Mouse (Mus musculus) left cerebral cortex, adult 18-20 months (tissue): ENCODE results near the gene Galk2. TPM values are rescaled to one million over a fixed set of nuclear protein-coding genes. Genes with fewer than 3 reads are reported as not detected.

ENCODE experiments used
- DNase-seq, 2 experiments: peaks; one replicate each; pipeline ENCODE4 v3.0.0; 2021 to 2022; ENCODE audit warnings: low spot score in 2 of 2, mixed read lengths in 1 of 2
- total RNA-seq, 2 experiments: library from RNA; stranded (reverse); gene quantifications; 2 replicates each; pipeline ENCODE4 v1.2.3; 2021

Galk2 gene
- total RNA-seq, 2 experiments from 2014 or later: 28.4 to 29.0 TPM

DNA sequence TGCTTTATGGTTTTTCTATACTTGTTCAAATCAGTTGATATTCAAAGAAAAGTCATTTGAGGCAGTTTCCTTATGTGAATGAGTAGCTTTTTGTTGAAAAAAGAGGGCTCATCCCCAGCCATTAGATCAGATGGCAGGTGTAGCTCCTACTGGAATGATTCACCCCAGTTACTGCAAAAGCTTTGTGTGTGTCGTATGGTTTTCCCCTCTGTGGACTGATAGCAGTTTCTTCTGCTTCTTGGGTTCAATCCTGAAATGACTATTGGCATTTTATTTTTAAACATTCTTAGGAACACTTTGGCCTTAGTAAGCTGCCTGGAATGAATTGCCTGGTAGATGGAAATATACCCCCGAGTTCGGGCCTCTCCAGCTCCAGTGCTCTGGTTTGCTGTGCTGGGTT lies 37.4 kb downstream of the Galk2 start:
- DNase-seq: no peak

DNA sequence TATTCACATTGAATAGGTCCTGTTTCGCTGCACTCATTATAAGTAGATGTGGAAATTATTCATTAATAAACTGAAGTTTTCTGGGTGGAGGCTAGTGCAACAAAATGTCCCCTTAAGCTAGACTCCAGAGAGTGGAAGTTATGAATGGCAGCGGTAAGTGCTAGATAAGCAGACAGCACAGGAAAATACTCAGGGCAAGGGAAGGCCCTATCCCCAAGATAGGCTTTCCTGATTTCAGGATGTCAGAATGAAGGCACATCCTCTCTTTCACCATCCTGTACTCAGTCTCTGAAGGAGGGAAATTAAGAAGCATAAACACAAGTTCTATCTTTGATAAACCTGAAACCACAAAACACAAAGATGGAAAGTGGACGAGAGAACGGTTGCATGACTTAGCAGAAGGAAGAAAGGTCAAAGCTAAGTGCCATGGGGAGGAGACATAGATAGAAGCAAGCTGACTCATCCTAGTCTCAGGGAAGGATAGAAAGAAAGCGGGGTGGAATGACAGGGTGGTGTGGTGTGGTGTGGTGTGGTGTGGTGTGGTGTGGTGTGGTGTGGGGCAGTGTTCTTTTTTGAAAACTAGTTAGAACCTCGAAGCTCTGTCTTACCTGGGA lies 42.0 kb downstream of the Galk2 start:
- no peak for DNase-seq

- no peak for DNase-seq
Measured at GRCm38 (mm10) chr2:125901426-125901825, 42.5 kb downstream of the Galk2 start.

DNA sequence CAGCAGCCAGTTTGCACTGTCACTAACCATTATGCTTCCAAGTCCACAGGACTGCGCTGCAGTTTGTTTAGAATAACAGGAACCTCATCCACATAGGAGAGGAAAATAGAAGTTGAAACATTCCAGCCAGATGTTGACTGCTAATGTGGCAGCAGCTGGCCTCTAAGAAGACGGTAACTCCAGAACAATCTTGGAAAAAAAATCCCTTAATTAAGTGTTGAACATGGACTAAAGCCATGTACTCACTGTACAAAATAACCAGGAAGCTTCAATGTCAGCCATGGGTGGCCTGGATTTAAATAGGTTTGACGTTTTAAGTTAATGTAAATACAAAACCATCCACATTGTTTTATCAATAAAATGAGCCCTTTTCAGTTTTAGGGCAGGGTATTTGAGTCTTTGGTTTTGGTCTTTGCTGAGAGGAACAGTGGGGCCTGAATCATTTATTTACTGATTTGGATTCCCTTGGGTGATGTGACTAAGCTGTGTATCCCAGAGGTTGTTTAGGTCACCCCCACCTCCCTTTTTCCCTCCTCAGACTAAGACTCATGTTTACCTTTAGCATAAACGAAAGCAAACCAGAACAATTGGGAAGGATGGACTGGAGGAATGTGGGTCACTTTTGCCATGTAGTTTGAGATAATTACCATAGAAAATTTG lies 47.6 kb downstream of the Galk2 start:
- DNase-seq: no peak

GRCm38 (mm10) chr2:125907580-125908255 lies 48.8 kb downstream of the Galk2 start:
- no peak for DNase-seq

- DNase-seq: no peak
Measured at GRCm38 (mm10) chr2:125914167-125914566, 55.3 kb downstream of the Galk2 start.

GRCm38 (mm10) chr2:125914713-125915112 lies 55.8 kb downstream of the Galk2 start:
- no peak for DNase-seq

DNA sequence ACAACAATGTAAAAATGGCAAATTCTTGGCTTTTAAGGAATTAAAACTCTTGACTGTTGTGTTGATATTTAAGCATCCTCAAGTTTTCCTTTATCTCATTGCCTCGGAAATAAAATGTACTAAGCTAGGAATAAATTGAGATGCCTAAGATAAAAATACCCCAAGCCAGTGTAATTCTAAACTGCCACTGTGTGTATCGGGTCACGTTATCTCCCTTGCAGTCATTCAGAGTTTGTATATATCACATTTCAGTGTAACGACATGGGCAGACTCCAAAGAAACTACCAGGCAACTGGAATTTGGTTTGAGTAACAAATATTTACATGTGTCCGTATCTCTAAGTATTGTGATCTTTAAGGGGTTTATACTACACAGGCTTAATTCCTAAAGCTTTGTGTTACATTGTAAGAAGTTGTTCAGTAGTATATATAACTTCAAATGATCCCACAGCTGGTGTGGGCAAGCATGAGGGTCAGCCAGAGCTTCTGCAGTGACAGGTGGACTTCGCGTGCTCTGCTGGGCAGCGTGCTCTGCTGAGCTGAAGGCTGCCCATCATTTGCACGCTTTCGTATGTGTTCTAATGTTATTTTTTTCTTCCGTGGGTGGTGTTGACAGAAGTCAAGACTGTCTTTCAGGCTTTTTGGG lies 57.9 kb downstream of the Galk2 start:
- DNase-seq: no peak

- DNase-seq: no peak
Measured at GRCm38 (mm10) chr2:125917297-125917679, 58.4 kb downstream of the Galk2 start.

DNA sequence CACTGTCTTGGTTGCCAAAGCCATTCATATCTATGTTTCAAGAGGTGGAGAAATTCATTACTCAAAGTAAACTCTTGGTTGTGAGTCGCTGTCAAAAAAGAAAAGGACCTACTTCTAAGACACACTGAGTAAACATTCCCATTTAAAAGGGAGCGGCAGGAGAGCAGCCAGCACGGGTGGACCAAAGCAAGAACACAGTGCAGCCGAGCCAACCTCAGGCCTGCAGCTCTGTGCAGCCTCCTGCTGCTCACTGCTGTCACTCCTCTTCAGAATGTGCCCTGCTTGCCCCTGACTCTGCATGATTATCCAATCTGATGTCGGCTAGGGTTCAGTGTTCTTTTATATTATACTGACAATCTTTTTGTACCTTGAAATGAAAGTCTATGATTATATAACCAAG lies 62.4 kb downstream of the Galk2 start:
- DNase-seq: no peak

DNA sequence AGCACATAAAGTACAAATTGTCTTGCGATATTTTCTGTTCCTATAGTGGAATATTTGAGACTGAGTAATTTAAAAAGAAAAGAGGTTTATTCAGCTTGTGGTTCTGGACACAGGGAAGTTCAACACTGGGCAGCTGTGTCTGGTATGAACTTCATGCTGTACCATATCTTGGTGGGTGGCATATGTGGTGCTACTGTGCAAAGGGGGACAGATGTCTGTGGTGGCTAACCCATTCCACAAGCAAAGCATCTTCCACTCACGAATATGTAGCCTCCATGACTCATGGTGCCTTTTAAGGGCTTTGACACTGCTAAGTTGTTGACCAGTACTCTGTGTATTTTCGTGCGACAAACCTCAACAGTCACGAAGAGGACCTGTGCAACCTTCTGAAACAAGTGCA lies 63.2 kb downstream of the Galk2 start:
- DNase-seq: no peak

DNA sequence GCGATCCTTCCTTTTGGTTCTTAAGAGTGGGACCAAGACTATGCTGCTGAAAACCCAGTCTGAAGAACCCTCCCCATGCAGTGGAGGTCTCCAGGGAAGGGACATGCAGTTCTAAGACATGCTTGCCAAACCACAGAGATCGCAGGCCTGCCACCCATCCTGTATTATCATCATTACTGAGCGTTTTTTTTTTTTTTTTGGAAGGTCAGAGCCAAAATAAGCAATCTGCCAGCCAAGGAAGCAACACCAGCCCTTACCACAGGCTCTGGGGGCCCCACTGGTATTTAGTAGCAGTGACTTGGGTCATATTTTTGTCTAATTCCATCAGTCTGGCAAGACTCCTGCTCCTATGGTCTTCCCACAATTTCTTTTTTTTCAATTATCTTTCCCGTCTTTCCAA lies 64.0 kb downstream of the Galk2 start:
- DNase-seq: no peak

DNA sequence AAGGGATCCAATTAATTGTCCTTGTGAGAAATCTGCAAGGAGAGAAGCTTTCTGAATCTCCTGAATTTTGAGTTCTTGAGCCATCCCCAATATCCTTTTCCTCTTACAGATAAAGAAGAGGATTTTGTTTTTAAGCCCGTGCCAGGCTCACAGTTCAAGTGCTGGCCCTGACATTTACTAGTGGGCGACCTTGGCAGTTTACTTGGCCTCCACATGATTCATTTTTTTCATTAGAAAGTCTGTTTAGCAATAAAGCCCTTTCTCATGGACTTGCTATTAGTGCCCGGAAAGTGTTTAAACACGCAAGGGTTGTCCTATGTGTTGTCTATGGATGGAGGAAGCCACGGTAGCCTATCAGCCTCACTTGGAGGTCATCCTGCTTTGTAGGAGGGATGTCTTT lies 64.4 kb downstream of the Galk2 start:
- DNase-seq: no peak

DNA sequence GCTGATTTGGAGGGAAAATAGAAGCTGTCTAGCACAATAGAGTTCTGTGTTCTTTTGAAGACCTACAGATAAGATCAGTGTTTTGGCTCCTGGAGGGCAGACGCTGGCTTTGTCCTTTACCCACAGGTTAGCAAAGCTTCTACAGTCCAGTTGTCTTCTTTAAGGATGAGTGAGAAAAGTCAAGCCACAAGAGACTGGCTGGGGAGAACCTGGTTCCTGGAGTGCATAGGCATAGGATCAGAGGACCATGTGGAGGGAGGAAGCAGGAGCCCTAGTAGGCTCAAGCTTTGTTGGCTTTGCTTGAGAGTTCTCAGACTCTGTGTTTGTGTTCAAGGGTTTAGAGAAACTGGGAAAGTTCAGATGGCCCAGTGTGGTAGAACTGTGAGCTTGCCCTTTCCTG lies 65.6 kb downstream of the Galk2 start:
- DNase-seq: no peak

GRCm38 (mm10) chr2:125925081-125925480 lies 66.2 kb downstream of the Galk2 start:
- DNase-seq: no peak

GRCm38 (mm10) chr2:125929396-125929795 lies 70.5 kb downstream of the Galk2 start:
- DNase-seq: no peak

GRCm38 (mm10) chr2:125929872-125930271 lies 71.0 kb downstream of the Galk2 start:
- no peak for DNase-seq

DNA sequence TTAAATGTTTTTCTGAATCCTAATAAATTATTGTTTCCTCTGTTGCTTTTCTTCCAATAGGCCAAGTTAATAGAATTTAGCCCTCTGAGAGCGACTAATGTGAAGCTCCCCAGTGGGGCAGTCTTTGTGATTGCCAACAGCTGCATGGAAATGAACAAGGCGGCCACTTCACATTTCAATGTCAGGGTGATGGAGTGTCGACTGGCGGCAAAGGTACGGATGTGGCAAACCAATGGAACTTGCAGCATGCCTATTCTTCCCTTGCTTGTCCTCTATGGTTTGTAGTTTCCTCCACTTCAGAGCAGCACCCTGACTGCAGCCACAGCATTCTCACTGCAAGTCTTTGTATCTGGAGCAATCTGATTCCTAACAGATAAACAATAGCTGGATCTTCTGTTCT lies 72.3 kb downstream of the Galk2 start:
- DNase-seq: no peak

GRCm38 (mm10) chr2:125932734-125933133 lies 73.8 kb downstream of the Galk2 start:
- DNase-seq: no peak

GRCm38 (mm10) chr2:125933977-125934376 lies 75.1 kb downstream of the Galk2 start:
- DNase-seq: no peak

GRCm38 (mm10) chr2:125936396-125936795 lies 77.5 kb downstream of the Galk2 start:
- no peak for DNase-seq

GRCm38 (mm10) chr2:125938993-125939642 lies 80.2 kb downstream of the Galk2 start:
- no peak for DNase-seq
